Mouse (Mus musculus) layer of hippocampus, postnatal 10 days (tissue): ENCODE measurements around the gene Hagh. TPM values are rescaled to one million over a fixed set of nuclear protein-coding genes. Genes with fewer than 3 reads are reported as not detected.

Source experiments
- DNase-seq, 2 experiments: peaks; one replicate each; pipeline ENCODE4 v3.0.0; 2021; ENCODE audit warnings: low spot score in 2 of 2
- total RNA-seq, 2 experiments: library from RNA; stranded (reverse); gene quantifications; 2 replicates each; pipeline ENCODE4 v1.2.3; 2021

The Hagh gene
- total RNA-seq, 2 experiments from 2014 or later: 81.5 to 87.7 TPM

DNA sequence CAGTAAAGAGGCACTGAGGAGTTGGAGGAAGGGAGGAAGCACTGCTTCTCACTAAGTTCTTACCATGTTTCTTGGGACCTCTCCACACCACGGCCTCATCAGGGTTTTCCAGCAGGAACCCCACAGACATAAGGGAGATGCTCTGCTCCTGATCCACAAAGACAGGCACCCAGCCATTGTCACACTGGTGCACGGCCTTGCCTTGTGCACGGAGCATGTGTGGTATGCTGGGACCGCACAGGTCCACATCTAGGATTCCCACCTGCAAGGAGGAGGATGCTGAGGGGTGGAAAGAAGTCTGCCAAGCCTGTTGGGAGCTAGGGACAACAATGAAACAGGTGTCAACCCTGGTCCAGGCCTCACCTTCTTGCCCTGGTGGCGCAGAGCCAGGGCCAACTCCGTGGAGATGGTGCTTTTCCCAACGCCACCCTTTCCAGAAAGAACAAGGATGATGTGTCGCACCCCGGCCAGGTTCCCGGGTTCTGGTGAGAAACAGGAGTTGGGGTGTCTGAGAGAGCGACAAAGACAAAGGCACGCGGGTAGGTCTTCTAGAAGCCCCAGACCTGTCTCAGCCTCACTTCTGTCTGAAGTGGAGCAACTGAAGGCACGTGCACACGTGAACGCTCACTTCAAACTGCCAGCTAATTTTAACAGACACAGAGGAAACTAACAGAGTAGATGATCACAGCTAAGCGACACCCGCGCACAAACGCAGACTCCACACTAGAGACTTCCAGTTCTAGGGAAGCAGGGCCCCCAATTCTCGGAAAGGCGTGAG, 45.6 kb downstream of the Hagh start:
- DNase-seq: no peak

DNA sequence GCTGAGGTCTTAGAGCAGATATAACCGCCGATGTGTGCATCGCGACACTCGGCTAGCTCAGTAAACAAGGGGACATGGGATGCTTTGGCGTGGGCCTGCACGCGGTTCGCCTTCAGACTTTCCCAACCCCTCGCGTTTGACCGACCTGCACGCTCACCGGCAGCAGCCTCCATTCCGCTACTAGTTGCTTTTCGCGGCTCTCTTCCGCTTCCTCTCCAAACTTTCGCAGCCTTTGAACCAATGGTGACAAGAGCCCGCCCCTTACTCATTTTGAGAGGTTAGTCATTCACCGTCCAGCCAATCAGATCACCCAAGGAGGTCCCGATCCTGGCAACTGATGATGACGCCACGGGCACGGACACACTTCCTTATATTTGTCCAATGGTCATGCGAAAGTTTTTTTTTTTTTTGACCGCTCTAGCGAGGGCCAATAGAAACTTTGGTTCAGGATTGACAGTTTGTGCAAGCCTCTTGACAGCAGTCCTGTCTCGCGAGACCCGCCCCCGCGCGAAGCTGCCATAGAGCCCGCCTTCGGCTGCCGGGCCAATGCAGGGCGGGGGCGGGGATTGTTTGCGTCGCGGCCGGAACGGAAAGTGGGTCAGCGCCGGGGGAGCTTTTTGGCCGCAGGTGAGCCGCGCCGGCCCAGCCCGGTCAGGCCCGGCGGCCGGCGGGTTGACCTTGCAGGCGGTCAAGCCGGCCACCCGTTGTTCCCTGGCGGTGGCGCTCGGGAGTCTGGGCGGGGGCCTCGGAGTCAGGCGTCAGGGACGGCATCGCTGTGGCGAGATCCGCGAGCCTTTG, 46.4 kb downstream of the Hagh start, which contains the start of the genes Nubp2 and Spsb3:
Nubp2 (minus strand) TSS at position 216 of the 798 bp plus-strand sequence.
Spsb3 (plus strand) TSS at position 510 of the 798 bp plus-strand sequence.
- DNase-seq: peak; percentile 95 to 97

DNA sequence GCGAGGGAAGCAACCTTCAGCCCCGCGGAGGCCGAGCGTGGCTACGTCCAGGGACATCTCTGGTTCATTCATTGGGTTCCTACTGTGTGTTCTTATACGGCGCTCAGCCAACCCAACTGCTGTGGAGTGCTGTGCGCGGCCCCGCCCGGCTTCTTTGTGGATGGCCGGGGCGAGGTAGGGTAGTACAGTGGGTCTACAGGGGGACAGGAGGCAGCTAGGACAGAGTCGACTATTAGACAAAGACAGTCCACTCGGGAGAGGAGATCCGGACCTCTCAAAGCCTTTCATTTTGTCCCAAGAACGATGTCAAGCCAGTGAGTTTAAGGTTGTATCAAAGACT, 47.0 kb downstream of the Hagh start:
- DNase-seq: no peak

DNA sequence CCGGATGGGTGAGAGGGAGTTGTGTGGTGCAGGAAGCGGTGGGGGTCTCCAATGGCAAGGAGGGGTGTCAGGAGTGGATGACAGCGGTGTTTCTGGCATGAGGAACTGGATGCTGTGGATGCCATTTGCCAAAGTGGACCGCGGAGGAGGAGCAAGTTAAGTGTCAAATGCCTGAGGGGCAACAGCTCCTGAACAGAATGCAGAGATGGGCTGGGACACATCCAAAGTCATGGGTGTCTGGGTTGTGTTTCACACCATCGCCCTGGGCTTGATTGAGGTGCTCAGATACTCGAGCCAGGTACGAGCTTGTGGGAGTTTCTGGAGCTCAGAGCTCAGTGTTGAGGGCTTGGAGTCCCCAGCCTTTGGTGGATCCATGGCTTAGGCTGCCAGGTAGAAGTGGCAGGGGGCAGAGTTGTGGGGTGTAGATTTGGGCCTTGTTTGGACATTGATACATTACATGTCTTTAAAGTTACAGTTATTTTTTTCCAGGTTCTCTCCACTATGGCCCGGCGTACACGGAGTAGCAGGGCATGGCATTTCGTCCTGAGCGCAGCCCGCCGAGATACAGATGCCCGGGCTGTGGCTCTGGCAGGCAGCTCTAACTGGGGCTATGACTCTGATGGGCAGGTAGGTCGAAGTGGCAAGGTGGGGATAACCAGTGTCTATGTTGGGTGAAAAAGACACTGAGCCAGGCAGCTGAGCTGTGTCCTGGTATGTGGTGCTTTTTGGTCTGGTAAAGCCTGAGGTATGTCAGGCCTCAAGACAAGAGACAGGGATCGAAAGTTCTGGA, 47.5 kb downstream of the Hagh start:
- no peak for DNase-seq

DNA sequence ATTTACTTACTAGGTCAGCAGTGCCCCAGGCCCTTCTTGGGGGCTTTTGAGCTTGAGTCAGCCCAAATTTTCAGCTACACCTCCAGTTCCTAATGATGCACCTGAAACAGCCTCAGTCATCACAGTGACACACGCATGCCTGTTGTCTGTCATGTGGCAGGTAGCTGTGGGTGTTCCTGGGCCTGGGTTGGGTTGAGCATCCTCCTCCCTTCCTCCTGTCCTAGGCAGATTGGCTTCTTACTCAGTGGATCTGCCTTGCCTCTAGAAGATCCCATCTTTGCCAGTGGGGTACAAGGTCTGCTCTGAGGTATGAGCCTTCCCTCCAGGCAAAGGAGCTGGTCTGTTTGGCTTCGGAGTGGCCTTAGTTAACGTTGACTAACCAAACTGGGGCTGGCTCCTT, 48.9 kb downstream of the Hagh start:
- DNase-seq: no peak

DNA sequence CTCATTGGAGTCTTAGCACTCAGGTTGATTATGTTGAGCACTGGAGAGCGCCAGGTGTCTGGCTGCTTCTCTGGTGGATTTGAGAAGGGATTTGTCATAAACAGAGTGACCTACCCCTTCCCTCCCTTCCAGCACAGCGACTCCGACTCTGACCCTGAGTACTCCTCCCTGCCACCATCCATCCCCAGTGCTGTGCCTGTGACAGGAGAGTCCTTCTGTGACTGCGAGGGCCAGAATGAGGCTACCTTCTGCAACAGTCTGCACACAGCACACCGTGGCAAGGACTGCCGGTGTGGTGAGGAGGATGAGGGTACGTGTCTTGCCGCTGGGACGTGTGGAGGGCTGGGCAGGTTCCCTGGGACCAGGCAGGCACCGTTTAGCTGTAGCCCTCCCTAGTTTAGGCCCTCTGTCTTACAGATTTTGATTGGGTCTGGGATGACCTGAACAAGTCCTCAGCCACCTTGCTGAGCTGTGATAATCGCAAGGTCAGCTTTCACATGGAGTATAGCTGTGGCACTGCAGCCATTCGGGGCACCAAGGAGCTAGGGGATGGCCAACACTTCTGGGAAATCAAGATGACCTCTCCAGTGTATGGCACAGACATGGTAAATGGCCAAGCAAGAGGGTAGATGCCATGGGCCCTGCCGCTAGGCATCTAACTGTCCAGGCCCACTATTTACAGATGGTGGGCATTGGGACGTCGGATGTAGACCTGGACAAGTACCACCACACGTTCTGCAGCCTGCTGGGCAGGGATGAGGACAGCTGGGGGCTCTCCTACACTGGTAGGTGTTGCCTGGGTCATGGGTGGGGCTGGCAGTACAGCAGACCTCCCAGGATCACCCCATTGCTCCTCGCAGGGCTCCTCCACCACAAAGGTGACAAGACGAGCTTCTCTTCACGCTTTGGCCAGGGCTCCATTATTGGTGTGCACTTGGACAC, 50.5 kb downstream of the Hagh start:
- DNase-seq: no peak

DNA sequence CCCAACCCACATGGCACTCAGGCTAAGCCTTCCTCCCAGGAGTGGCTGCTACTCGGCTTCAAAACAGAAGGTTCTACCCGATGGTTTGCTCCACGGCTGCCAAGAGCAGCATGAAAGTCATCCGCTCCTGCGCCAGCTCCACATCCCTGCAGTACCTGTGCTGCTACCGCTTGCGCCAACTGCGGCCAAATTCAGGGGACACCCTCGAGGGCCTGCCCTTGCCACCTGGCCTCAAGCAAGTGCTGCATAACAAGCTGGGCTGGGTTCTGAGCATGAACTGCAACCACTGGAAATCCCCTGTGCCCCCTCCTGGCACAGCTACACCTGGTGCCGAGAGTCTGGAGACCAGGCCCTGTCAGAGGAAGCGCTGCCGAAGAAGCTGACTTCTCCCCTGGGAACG, 51.4 kb downstream of the Hagh start:
- no peak for DNase-seq

DNA sequence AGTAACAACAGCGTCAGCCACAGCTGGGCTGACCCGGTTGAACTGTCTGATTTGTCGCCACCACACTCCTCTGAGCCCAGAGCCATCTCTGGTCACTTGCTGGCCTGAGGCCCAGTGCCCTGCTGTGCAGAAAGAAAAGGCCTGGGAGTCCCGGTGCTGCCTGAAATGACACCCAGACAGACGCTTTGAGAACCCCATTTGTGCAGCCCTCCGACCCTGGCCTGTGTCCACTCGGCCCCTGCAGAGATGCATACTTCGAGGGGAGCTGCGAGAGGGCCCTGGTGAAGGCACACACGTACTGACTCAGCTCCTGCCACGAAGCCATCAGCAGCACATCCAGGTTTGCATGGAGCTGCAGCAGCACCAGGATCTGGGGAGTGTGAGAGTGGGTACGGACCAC, 52.8 kb downstream of the Hagh start:
- no peak for DNase-seq

DNA sequence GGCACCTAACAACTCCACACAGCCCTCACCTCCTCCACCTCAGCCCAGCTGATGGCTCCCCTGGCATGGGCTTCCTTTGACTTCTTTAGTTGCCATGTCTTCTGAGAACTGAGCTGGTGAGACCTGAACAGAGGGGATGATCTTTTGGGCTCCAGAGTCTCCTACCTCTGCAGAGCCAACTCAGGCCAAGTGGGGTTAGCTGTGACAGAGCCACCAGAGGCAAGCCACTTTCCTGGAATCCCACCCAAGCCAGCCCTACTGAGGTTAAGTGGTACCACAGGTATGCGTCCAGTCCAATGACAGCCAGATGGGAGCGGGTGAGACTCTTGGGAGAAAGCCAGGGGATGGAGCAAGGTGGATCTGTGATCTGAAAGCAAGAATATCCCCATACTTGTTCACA, 53.3 kb downstream of the Hagh start:
- no peak for DNase-seq

DNA sequence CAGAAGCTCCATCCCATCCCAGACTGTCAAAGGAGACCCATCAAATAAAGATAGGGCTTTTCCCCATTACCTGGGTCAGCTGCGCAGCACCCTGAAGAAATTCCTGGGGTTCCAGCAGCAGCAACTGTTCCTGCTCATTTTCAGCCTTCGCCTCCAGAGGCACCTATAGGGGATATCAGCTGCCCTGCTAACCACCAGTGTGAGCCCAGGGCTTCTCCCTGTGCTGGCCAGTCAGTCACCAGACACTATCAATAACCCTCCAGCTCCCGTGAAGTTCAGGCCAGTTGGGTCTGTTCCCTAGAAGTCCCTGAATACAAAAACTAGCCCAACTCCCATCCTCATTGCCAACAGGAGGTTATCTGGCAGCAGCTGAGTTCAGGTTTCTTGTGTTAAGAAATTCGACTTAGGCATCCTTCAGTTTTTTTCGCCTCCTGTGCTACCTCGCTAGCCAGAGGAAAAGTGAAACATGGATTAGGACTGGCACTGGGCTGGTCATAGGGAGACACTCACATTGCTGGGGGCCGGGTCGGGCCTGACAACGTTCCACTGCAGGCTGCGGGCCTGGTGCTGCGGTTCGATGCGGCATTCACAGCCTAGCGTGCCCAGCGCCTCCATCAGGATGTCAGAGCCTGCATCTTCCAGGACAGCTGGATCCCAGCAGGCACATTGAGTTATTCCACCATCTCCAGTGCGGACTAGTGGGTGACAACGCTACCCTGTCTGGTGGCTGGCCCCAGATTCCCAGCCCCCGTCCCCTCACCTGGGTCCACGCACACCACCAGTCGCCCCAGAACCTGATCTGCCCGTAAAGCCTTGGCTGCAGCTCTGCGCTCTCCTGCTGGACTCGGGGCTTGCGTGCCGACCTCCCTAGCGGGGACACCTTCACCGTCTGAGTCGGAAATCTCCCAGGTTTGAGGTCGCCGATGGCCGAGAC, 54.4 kb downstream of the Hagh start:
- peak in 1 of 2 experiments; percentile 55 for DNase-seq

DNA sequence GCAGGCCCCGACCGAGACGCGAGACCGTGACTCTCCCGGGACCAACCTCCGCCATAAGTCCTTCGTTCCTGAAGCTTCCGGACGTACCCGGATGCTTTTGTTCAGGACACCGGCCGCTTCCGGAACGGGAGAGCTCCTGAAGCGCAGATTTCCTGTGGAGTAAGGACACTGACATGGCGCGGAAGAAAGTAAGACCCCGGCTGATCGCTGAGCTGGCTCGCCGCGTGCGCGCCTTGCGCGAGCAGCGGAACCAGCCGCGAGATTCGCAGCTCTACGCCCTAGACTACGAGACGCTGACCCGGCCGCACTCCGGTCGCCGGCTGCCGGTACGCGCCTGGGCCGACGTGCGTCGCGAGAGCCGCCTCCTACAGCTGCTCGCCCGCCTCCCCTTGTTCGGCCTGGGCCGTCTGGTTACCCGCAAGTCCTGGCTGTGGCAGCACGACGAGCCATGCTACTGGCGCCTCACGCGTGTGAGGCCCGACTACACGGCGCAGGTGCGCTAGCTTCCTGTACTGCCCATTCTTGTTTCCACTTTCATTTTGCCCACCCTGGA, 55.1 kb downstream of the Hagh start, which contains the start of the genes Eme2 and Mrps34:
Eme2 (minus strand) TSS at position 93 of the 553 bp plus-strand sequence.
Mrps34 (plus strand) TSS at position 122 of the 553 bp plus-strand sequence.
- DNase-seq: peak; percentile 80 to 83

DNA sequence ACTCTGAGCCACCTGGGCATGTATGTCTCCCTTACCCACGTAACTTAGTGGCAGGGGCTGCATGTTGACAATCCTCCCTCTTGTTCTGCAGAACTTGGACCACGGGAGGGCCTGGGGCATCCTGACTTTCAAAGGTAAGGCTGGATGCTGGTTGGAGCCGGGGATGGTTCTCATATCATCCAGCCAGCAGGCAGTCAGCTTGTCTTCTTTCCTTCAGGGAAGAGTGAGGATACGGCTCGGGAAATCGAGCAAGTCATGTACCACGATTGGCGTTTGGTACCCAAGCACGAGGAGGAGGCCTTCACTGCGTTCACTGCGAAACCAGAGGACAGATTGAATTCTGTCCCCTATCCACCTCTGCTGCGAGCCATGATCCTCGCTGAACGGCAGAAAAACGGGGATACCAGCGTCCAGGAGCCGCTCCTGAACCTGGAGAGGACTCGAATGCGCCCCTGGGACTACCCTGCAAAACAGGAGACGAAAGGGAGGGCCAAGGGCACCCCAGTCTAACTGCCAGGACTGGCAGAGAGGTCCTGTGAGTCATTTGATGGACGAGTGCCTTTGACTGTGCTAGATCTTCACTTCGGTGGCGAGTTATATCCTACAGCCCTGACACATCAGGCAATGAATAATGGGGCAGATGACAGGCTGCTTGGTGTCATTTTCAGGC, 55.8 kb downstream of the Hagh start:
- DNase-seq: no peak

DNA sequence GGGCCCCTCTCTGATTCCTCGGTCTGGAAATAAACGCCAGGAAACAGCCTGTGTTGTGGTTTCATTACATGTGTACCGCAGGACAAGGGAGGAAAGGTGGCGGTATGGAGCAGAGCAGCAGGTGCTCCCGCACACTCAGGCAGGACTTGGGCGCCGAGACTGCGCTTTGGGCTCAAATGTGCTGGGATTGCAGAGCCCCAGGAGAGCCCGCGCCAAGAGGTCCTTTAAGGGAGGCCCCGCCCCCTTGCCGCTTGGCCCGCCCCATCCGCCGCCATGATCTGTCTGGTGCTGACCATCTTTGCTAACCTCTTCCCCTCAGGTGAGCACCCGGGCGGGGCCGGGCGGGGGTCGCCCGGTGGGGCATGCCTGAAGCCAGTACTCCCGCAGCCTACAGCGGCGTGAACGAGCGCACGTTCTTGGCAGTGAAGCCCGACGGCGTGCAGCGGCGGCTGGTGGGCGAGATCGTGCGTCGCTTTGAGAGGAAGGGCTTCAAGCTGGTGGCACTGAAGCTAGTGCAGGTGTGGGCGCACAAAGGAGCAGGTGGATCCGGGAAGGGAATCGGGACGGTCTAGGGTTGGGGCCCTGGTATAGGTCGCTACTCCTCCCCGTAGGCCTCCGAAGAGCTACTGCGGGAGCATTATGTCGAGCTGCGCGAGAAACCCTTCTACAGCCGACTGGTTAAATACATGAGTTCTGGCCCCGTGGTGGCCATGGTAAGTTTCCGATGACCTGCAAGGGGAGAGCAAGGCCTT, 56.5 kb downstream of the Hagh start, which contains the start of gene Nme3:
Nme3 (plus strand) TSS at position 260 of the 752 bp plus-strand sequence.
- DNase-seq: peak; percentile 68 to 79

DNA sequence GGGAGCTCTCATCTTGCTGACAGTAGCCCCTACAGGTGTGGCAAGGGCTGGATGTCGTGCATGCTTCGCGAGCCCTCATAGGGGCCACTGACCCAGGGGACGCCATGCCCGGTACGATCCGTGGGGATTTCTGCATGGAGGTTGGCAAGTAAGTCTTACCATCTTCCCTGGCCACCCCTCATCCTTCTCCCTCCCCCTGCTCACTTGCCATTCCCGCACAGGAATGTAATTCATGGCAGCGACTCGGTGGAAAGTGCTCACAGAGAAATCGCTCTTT, 57.0 kb downstream of the Hagh start:
- no peak for DNase-seq

DNA sequence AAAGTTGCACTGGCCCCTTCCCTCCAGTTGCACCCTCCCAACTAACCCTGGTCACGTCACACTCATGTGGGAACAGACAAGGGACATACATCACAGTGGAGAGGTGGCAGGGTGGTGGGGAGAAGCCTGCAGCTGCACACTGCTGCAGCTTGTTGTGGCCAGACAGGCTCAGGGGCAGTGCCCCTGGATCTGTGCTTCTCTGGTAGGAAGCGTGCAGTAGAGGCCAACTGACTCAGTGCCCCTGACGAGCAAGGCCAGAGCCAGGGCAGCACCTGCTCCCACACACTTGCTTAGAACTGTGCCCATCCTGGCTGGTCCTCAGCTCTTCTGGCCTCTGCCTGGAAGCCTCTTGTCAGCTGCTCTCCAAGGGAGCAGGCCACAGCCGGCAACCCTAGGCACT, 57.7 kb downstream of the Hagh start:
- DNase-seq: no peak

DNA sequence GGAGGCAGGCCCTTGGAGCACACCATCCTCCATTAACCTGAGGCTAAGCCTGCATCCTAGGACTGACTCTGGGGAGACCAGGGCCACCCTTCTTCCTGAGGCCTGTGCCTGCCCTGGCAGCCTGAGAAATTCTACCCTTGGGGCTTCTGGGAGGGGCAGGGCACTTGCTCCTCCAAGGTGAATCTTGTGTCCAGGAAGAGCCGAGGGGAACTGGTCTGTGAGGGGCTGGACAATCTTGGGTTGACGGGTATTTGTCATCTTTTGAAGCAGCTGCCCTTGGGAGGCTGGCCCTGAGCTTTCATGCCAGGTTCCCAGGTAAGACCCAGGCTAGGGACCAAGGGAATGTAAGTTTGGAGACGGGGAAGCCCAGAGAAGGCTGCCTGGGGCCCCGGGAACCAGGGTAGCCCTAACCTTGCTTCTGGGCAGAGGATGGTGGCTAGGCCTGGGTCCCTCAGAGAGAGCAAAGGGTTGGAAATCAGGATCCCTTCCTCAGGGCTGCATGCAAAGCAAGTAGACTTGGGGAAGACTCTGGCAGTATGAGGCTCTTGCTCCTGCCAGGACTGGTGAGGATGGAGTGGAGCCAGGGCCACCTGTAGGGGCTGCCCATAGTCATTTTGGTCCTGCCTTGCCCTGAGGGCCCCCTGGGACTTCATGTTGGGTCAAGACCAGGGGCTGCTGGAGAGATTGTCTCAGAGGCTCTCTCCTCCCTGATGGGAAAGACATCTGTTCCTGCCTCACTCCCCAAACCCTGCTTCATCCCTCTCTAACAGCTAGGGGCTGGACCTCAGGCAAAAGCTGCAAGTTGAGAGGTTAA, 58.3 kb downstream of the Hagh start:
- DNase-seq: no peak

DNA sequence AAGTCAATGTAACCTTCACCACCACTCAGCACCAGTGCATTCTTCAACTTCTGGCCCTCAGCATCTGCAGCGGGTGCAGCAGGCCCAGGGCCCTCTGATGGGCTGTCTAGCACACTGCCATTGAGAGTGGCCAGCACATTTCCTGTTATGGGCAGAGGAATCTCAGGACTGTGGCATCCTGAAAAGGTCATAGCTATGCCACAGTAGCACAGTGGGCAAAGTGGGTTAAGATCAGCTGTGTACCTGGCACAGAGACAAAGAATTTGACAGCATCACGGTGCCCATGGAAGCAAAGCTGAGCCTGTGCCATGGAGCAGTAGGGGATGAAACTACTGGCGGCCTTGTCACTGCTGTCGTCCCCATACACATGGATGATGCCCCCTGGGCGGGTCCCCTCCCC, 59.2 kb downstream of the Hagh start:
- DNase-seq: no peak
